Mouse (Mus musculus): Measurements from ENCODE around the gene Ebf1. TPM values are rescaled to one million over a fixed set of nuclear protein-coding genes. Genes with fewer than 3 reads are reported as not detected.

The Ebf1 gene
- total RNA-seq, 2 experiments from 2014 or later: 3.3 to 3.6 TPM

GRCm38 (mm10) chr11:44681306-44681705, 64.2 kb downstream of the Ebf1 start:
- no peak for TF ChIP-seq CTCF (IDR thresholded peaks at IDR 0.05)
- intact Hi-C loops (cut with DNase I): no loop called here
- DNase-seq (ENCODE audit: extremely low spot score in 1 of 2, low spot score in 2 of 2): no peak
- H3K4me3 ChIP-seq: no peak overlapping the region
- H3K27ac ChIP-seq: no peak overlapping the region

DNA sequence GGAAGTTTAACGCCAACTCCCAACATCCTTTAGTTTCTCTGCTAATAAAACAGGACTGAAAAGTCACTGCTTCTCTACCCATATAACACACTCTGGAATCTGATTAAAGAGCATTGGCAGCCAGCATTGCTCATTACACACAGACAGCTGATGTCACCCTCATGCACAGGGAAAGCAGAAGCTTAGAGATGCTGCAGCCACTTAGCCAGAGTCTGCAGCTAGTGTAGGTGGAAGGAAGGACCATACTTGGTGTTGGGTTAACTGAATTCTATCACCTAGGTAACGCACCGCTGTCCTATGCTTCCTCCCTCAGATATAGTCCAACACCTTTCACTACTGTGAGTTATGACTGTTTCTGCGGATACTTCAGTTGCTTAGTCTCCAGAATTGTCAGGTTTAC, 64.9 kb downstream of the Ebf1 start:
- H3K27ac ChIP-seq: no peak overlapping the region
- no peak for DNase-seq (ENCODE audit: extremely low spot score in 1 of 2, low spot score in 2 of 2)
- H3K4me3 ChIP-seq: no peak overlapping the region
- TF ChIP-seq CTCF (IDR thresholded peaks at IDR 0.05): no peak
- intact Hi-C loops (cut with DNase I): no loop called here

DNA sequence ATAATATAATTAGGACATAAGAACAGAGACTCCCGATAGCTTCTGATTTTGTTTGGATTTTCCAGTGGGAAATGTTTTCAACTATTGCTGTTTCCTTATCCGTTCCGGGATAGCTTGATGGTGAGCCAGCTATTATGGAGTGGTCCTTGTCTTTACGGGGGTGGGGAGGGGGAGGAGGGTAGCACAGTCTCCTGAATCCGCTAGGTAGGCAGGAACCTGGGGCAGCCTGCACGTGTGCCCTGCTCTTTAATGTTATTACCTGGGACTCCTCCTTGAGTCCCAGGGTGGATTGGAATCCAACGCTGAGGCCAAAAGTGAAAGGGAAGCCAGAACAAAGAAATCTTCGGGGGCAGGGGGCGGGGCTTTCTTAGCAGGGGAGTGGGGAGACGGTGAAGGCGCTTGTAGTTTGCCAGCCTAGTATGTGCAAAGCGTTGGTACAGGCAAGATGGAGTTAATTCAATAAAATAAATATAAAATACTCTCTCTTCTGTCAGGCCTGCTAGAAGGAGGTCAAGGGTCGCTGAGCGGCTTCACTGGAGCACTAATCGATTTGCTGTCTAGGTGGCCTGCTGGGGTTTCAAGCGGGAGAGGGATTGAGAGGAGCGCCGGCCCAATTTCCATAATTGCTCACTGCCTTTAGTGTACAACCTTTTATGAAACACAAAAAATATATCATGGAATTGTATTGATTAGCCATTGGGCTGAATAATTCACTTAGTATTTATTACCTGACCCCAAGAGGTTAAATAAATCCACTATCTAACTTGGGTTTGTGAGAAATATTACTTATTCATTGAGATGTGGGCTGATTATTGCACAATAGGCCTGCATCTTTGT, 65.8 kb downstream of the Ebf1 start:
- no peak for TF ChIP-seq CTCF (IDR thresholded peaks at IDR 0.05)
- no peak overlapping the region for H3K4me3 ChIP-seq
- DNase-seq (ENCODE audit: extremely low spot score in 1 of 2, low spot score in 2 of 2): no peak
- intact Hi-C loops (cut with DNase I): no loop called here
- no peak overlapping the region for H3K27ac ChIP-seq

- H3K27ac ChIP-seq: peak overlapping the region; percentile 63
- H3K4me3 ChIP-seq: no peak overlapping the region
- no peak for TF ChIP-seq CTCF (IDR thresholded peaks at IDR 0.05)
- intact Hi-C loops (cut with DNase I): no loop called here
- no peak for DNase-seq (ENCODE audit: extremely low spot score in 1 of 2, low spot score in 2 of 2)
Observed at GRCm38 (mm10) chr11:44684486-44685076, 67.5 kb downstream of the Ebf1 start.

- intact Hi-C loops (cut with DNase I): no loop called here
- H3K27ac ChIP-seq: peak overlapping the region; percentile 25; the same call in 1 of the 2 replicates
- no peak overlapping the region for H3K4me3 ChIP-seq
- TF ChIP-seq CTCF (IDR thresholded peaks at IDR 0.05): no peak
- no peak for DNase-seq (ENCODE audit: extremely low spot score in 1 of 2, low spot score in 2 of 2)
Observed at GRCm38 (mm10) chr11:44685129-44685528, 68.0 kb downstream of the Ebf1 start.

GRCm38 (mm10) chr11:44685911-44686361, 68.8 kb downstream of the Ebf1 start:
- no peak for DNase-seq (ENCODE audit: extremely low spot score in 1 of 2, low spot score in 2 of 2)
- TF ChIP-seq CTCF (IDR thresholded peaks at IDR 0.05): no peak
- no peak overlapping the region for H3K4me3 ChIP-seq
- intact Hi-C loops (cut with DNase I): no loop called here
- peak overlapping the region; percentile 53 for H3K27ac ChIP-seq

- TF ChIP-seq CTCF (IDR thresholded peaks at IDR 0.05): no peak
- Histone ChIP-seq H3K4me3 (no peak overlapping the region), H3K27ac (peak overlapping the region; percentile 53; the same call in 1 of the 2 replicates)
- no peak for DNase-seq (ENCODE audit: extremely low spot score in 1 of 2, low spot score in 2 of 2)
- intact Hi-C loops (cut with DNase I): no loop called here
Observed at GRCm38 (mm10) chr11:44686378-44686777, 69.3 kb downstream of the Ebf1 start.

DNA sequence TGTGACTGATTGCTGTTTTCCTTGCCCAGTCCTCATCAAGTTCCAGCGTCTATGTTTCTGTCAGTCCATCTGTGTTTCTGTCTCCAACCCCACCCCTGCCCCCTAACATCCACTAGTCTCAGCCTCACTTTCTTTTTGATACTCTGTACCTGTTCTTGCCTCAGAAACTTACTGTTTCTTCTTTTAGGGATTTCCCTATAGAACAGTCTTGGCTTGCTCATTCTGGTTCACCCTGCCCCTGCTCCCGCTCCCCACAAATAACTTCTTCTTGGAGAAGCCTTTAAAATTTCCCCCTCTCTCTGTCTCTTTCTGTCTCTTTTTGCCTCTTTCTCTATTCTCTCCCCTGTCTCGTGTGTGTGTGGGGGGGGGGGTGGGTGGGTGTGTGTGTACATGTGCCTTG, 71.4 kb downstream of the Ebf1 start:
- Histone ChIP-seq H3K4me3 (no peak overlapping the region), H3K27ac (no peak overlapping the region)
- DNase-seq (ENCODE audit: extremely low spot score in 1 of 2, low spot score in 2 of 2): no peak
- TF ChIP-seq CTCF (IDR thresholded peaks at IDR 0.05): no peak
- intact Hi-C loops (cut with DNase I): no loop called here

DNA sequence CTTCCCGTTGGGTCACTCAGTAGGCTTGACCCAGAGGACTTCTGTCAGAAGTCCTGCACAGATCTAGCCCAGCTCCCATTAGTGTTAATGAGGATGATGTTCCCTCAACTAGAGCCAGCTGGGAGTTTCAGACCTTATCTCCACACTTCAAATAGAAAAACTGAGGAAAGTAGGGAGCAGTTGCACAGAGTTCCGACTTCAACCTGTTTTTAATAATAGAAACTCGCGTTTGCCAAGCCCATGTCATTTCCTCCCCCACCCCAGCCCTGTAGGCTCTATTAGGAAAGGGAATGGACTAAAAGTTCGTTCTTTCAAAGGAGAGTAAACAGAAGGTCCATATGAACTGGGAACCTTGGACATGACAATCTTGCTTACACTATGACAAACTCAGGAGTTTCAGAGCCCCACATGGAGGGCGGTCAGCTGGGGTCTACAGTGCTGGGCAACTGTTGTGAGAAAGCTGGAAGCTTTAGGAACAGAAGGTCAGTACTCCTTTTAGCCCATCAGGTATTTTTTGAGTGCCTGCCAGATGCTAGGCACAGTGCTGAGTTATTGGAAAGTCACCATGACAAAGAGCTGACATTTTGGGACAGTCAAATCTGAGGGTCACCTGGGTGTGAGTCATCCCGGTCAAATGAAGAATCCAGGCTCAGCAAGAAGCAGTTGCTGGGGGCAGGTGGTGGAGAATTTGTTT, 72.6 kb downstream of the Ebf1 start:
- no peak overlapping the region for H3K27ac ChIP-seq
- DNase-seq (ENCODE audit: extremely low spot score in 1 of 2, low spot score in 2 of 2): no peak
- intact Hi-C loops (cut with DNase I): no loop called here
- no peak for TF ChIP-seq CTCF (IDR thresholded peaks at IDR 0.05)
- no peak overlapping the region for H3K4me3 ChIP-seq

DNA sequence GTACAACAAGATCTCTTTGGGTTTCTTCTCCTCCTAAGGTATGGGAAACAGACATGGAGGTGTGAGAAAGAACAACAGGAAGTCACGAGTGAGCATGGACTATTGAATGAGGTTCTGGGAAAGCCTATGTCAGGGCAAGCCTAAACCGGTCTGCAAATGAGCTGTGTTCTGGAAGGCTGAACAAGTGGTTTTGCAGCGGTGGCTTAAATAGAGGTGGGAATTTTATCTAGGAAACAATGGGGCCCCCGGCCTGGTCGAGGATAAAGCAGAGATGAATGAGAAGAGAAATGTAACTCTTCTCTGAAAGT, 73.1 kb downstream of the Ebf1 start:
- intact Hi-C loops (cut with DNase I): no loop called here
- no peak for TF ChIP-seq CTCF (IDR thresholded peaks at IDR 0.05)

DNA sequence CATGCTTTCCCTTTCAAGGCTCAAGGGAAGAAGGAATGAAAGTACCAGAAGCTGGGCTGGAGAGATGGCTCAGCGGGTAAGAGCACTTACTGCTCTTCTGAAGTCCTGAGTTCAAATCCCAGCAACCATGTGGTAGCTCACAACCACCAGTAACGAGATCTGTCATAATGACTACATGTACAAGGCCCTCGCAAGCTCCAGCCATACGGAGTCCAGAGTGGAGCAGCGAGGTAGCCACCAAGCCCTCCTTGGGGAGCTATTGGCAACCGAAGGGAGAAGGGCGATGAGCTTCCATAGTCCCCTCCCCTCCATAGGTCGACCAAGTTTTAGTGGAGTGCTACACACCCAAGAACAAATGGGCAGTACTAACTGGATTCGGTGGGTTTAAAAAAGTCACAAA, 78.3 kb downstream of the Ebf1 start:
- intact Hi-C loops (cut with DNase I): no loop called here
- no peak overlapping the region for H3K27ac ChIP-seq
- no peak for DNase-seq (ENCODE audit: extremely low spot score in 1 of 2, low spot score in 2 of 2)
- TF ChIP-seq CTCF (IDR thresholded peaks at IDR 0.05): no peak
- H3K4me3 ChIP-seq: no peak overlapping the region

More for the DNA sequence above, 73.1 kb downstream of the Ebf1 start:
- Histone ChIP-seq H3K27ac (no peak overlapping the region), H3K4me3 (no peak overlapping the region)
- no peak for DNase-seq (ENCODE audit: extremely low spot score in 1 of 2, low spot score in 2 of 2)

DNA sequence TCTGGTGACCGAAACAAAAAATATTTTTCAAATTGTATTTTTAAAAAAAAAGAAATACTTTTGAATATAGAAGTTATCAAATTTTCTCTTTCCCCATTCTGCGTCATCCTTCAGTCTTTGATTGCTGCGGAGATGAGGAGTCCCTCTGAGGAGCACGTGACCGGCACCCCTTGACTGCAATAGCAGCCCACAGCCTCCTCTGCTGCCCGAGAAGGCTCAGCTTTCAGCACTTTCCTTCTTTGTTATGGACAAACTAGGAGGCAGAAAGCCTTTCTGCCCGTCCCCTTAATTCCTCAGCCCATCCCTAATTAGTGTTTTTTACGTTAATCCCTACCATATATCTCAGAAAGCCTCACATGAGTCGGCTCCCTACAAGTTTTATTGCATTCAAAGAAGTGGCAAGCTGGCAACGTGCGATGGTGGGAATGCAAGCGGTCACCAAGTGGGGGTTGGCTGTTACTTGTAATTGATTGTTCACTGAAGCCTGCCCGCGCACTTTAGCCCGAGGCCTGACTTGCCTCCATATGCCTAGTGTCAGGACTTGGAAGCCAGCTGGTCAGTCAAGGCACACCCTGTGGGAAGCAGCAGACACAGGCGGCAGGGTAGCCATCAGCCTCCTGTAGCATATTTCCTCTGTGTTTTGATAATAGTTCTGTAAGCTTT, 79.6 kb downstream of the Ebf1 start:
- Histone ChIP-seq H3K4me3 (no peak overlapping the region), H3K27ac (no peak overlapping the region)
- TF ChIP-seq CTCF (IDR thresholded peaks at IDR 0.05): no peak
- intact Hi-C loops (cut with DNase I): no loop called here
- no peak for DNase-seq (ENCODE audit: extremely low spot score in 1 of 2, low spot score in 2 of 2)
